Mouse (Mus musculus): ENCODE measurements around the gene Pfkfb2. TPM values are rescaled to one million over a fixed set of nuclear protein-coding genes. Genes with fewer than 3 reads are reported as not detected.
"Not testable (repeated sequence)": the region's sequence is repeated elsewhere in the genome, so short reads cannot be mapped to it uniquely, and the experiment has no call there.

The Pfkfb2 gene
- total and polyA plus RNA-seq, 3 experiments: 13.6 to 13.9 TPM; not detected in 1

DNA sequence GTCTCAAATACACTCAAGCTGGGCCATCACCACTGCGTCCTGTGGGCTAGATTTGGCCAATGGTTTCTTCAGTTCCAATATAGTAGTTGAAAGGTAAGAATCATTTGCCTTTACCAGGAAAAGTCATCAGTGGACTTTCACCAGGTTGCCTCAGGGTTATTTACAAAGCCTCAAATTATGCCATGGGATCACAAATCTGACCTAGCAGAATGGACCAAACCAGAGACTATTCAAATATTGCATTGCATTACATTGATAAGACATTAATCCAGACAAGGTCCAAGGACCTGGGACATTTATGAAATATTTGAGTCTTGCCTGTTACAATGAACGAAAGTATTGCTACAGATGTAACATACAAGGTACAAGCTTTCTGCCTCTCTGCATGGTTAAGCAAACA, 50.5 kb downstream of the Pfkfb2 start:
- Histone ChIP-seq H3K79me2 (ENCODE audit: control insufficient read depth, insufficient read depth, low read length, poor library complexity) (no peaks in the 10 kb centered on the region), H3K36me3 (ENCODE audit: control insufficient read depth in 1 of 2, insufficient read depth in 2 of 2, low read length in 2 of 2) (peaks cover 0 to 3% of the 10 kb centered on the region in 2 experiments; a peak in 1 of 4 replicates), H3K4me1 (ENCODE audit: control insufficient read depth in 1 of 2, insufficient read depth in 2 of 2, low read length in 2 of 2) (peaks cover 0 to 4% of the 10 kb centered on the region in 2 experiments; a peak in 1 of 4 replicates), H3K9me3 (replicated peaks; ENCODE audit: insufficient read depth, low read length) (no peaks in the 10 kb centered on the region), H3K27me3 (ENCODE audit: control insufficient read depth in 1 of 2, insufficient read depth in 2 of 2, low read length in 2 of 2) (no peaks in the 10 kb centered on the region), H3K4me3 (ENCODE audit: control insufficient read depth in 1 of 2, insufficient read depth in 1 of 2, low read depth in 2 of 2, low read length in 2 of 2) (no peak overlapping the region), H3K9ac (ENCODE audit: control insufficient read depth, low read depth, low read length, poor library complexity, severe bottlenecking) (no peak overlapping the region), H3K27ac (ENCODE audit: control insufficient read depth, low read depth, low read length) (no peak overlapping the region)
- TF ChIP-seq NRF1 (IDR thresholded peaks at IDR 0.05; ENCODE audit: insufficient read depth, low read depth, low read length, poor library complexity, severe bottlenecking) (no peak), ETS1 (IDR thresholded peaks at IDR 0.05; ENCODE audit: low read depth, low read length) (no peak), MYB (IDR thresholded peaks at IDR 0.05; ENCODE audit: low read depth, low read length) (no peak), ZMIZ1 (IDR thresholded peaks at IDR 0.05; ENCODE audit: low read depth, low read length) (no peak), EP300 (IDR thresholded peaks at IDR 0.05; ENCODE audit: low read depth in 1 of 2, low read length in 2 of 2) (no peak)
- DNase-seq (ENCODE audit: low read depth, low spot score): no peak

DNA sequence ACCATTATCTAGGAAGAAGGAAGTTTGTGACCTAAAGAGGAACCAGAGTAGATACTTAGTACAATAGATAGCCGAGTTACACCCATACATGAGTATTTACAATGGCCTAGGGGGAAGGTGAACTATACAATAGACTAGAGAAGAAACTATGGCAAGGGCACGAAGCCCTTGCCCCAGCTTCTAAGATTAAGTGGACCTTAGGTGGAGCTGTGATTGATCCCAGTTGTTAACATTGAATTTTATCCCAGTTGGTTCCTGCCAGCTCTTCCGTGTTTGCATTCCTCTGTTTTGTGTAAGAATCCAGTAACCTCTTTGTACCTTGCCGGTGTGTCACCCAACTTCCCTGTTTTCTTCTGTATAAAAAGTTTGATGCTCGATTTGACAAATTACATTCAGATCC, 65.5 kb downstream of the Pfkfb2 start:
- H3K36me3 ChIP-seq (ENCODE audit: control insufficient read depth in 1 of 2, insufficient read depth in 2 of 2, low read length in 2 of 2); H3K27ac ChIP-seq (ENCODE audit: control insufficient read depth, low read depth, low read length); H3K9ac ChIP-seq (ENCODE audit: control insufficient read depth, low read depth, low read length, poor library complexity, severe bottlenecking); H3K27me3 ChIP-seq (ENCODE audit: control insufficient read depth in 1 of 2, insufficient read depth in 2 of 2, low read length in 2 of 2); H3K4me1 ChIP-seq (ENCODE audit: control insufficient read depth in 1 of 2, insufficient read depth in 2 of 2, low read length in 2 of 2); H3K9me3 ChIP-seq (replicated peaks; ENCODE audit: insufficient read depth, low read length); H3K79me2 ChIP-seq (ENCODE audit: control insufficient read depth, insufficient read depth, low read length, poor library complexity); H3K4me3 ChIP-seq (ENCODE audit: control insufficient read depth in 1 of 2, insufficient read depth in 1 of 2, low read depth in 2 of 2, low read length in 2 of 2): not testable (repeated sequence)
- DNase-seq (ENCODE audit: low read depth, low spot score): peak; percentile 12

DNA sequence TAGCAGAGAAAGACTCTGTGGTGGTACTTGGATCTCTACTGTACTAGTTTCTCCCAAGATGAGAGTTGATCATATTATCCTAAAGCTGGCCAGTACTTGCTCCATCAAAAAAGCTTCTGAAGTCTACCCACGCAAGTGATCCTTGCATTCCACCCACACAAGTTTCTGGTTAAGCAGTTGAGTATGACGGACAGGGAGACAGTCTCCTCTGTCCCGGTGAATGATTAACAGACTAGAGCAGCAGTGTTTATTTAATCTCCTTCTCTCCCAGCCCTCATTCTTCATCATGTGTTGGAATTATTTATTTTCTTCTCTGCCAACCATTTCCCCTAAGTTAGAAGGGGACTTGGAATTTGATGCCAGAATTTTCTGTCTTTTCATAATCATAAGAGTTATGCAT, 67.6 kb downstream of the Pfkfb2 start, which contains the start of gene C4bp:
TSS of gene C4bp (minus strand) at position 179 of the 400 bp plus-strand sequence.
- DNase-seq (ENCODE audit: low read depth, low spot score): no peak

DNA sequence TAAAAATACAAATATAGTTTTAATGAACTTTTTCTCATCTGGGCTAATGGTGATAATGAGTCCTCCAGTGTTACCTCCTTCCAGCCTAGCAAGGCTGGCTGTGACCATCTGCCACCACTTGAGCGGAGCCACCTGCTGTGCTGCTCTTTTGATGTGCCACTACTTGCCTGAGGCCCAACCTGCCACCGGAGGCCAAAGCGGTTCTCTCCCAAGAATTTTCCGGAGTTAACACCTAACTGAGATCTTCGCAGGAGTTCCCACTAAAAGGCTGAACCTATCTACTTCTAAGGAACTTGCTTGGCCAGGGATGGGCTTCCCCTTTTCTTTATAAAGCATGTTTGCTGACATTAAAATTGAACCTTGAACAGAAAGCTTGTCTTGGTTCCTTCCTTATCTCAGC, 69.4 kb downstream of the Pfkfb2 start:
- H3K79me2 ChIP-seq (ENCODE audit: control insufficient read depth, insufficient read depth, low read length, poor library complexity); H3K4me3 ChIP-seq (ENCODE audit: control insufficient read depth in 1 of 2, insufficient read depth in 1 of 2, low read depth in 2 of 2, low read length in 2 of 2); H3K27ac ChIP-seq (ENCODE audit: control insufficient read depth, low read depth, low read length); H3K27me3 ChIP-seq (ENCODE audit: control insufficient read depth in 1 of 2, insufficient read depth in 2 of 2, low read length in 2 of 2); H3K9me3 ChIP-seq (replicated peaks; ENCODE audit: insufficient read depth, low read length); H3K9ac ChIP-seq (ENCODE audit: control insufficient read depth, low read depth, low read length, poor library complexity, severe bottlenecking); DNase-seq (ENCODE audit: low read depth, low spot score); H3K36me3 ChIP-seq (ENCODE audit: control insufficient read depth in 1 of 2, insufficient read depth in 2 of 2, low read length in 2 of 2); H3K4me1 ChIP-seq (ENCODE audit: control insufficient read depth in 1 of 2, insufficient read depth in 2 of 2, low read length in 2 of 2): not testable (repeated sequence)

More for the DNA sequence above, 67.6 kb downstream of the Pfkfb2 start, which contains the start of gene C4bp:
- Histone ChIP-seq H3K36me3 (ENCODE audit: control insufficient read depth in 1 of 2, insufficient read depth in 2 of 2, low read length in 2 of 2) (no peaks in the 10 kb centered on the region; a peak in 1 of 4 replicates), H3K79me2 (ENCODE audit: control insufficient read depth, insufficient read depth, low read length, poor library complexity) (no peaks in the 10 kb centered on the region), H3K9ac (ENCODE audit: control insufficient read depth, low read depth, low read length, poor library complexity, severe bottlenecking) (no peak within 1 kb of the TSS), H3K4me1 (ENCODE audit: control insufficient read depth in 1 of 2, insufficient read depth in 2 of 2, low read length in 2 of 2) (no peaks in the 10 kb centered on the region), H3K4me3 (ENCODE audit: control insufficient read depth in 1 of 2, insufficient read depth in 1 of 2, low read depth in 2 of 2, low read length in 2 of 2) (no peak within 1 kb of the TSS), H3K27me3 (ENCODE audit: control insufficient read depth in 1 of 2, insufficient read depth in 2 of 2, low read length in 2 of 2) (peaks cover 0 to 4% of the 10 kb centered on the region in 2 experiments; a peak in 3 of 4 replicates), H3K9me3 (replicated peaks; ENCODE audit: insufficient read depth, low read length) (no peaks in the 10 kb centered on the region), H3K27ac (ENCODE audit: control insufficient read depth, low read depth, low read length) (no peak within 1 kb of the TSS)
- no peak for TF ChIP-seq E2F4 (IDR thresholded peaks at IDR 0.05; ENCODE audit: borderline replicate concordance, low read depth, low read length)
